Mouse (Mus musculus): Measurements from ENCODE around the gene Gm17019. TPM values are rescaled to one million over a fixed set of nuclear protein-coding genes. Genes with fewer than 3 reads are reported as not detected.
"Not testable (repeated sequence)": the region's sequence is repeated elsewhere in the genome, so short reads cannot be mapped to it uniquely, and the experiment has no call there.

Gene Gm17019
- polyA plus RNA-seq, 1 experiment from 2014 or later = not detected

- H3K9me3 ChIP-seq = peaks cover 20% of the 10 kb centered on the region
- not testable (repeated sequence) for H3K4me1 ChIP-seq; H3K36me3 ChIP-seq (replicated peaks); H3K9ac ChIP-seq; H3K27ac ChIP-seq; H3K4me2 ChIP-seq; H3K4me3 ChIP-seq (replicated peaks); H3K27me3 ChIP-seq
- peak; percentile 71 for ATAC-seq (ENCODE audit: low FRiP score)
- 46% methylated on average over 6 of the region's 6 CpGs for WGBS
Observed at GRCm38 (mm10) chr5:14986649-14987387, 46.0 kb downstream of the Gm17019 start.

Other genes with a start within 250 kb of the Gm17019 start
- not detected in 2 replicates for gene Gm9758, start 118.1 kb downstream of the Gm17019 start, polyA plus RNA-seq (2016; fragmentation: Nextera tagmentation; extraction: Ambion mirVana)
- not detected in 2 replicates for gene Speer4e, start 94.6 kb downstream of the Gm17019 start, polyA plus RNA-seq (2016; fragmentation: Nextera tagmentation; extraction: Ambion mirVana)
- not detected in 2 replicates for gene Gm10354, start 54.1 kb downstream of the Gm17019 start, polyA plus RNA-seq (2016; fragmentation: Nextera tagmentation; extraction: Ambion mirVana)

Data from forebrain, embryonic 12.5 days (tissue).